Mouse (Mus musculus): ENCODE measurements at regions not wholly inside any gene's neighbourhood (a gene's known extent, or its start where the extent isn't known, plus 50 kb on each side); places are given as distances from the start of the nearest gene placed in this dataset.

DNA sequence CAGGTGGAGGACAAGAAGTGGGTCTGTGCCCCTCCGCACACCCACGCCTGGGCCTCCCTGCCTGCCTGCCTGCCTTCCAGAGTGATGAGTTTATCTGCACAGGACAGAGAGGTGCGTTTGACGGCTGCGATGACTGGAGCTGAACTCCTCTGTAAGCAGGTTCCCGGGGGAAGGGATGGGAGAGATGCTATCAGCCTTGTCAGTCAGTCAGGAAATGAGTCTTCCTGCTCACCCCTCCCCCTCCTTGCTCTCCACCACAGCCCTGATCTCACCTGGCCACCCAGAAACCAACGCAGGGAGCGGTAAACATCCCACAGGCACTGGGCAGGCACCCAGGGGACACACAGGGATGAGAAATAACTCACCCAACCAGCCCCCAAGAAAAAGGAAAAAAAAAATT, 69.5 kb upstream of the Nectin1 start:
- WGBS, result 29% methylated on average over 8 of the region's 8 CpGs
- no peak for DNase-seq (ENCODE audit: low read depth, low spot score)

DNA sequence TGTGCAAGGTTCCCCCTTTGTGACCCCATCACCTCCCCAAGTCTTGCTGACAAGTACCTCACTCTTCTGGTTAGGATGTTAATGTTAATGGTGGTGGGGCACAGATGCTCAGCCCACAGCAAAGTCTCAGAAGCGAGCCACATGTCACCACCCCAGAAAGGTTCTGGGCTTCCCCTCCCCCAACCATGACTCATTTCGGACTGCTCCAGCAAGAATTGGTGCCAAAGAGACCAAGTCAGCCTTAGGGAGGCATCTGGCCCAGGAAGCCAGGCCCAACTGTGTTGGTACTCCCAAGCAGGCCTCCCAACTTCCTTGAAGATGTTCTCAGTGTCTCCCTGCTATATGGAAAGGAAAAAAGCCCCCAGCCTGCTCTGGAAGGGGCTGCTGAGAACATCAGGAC, 67.8 kb upstream of the Nectin1 start:
- WGBS, result 55% methylated on average over 2 of the region's 2 CpGs
- no peak for DNase-seq (ENCODE audit: low read depth, low spot score)

DNA sequence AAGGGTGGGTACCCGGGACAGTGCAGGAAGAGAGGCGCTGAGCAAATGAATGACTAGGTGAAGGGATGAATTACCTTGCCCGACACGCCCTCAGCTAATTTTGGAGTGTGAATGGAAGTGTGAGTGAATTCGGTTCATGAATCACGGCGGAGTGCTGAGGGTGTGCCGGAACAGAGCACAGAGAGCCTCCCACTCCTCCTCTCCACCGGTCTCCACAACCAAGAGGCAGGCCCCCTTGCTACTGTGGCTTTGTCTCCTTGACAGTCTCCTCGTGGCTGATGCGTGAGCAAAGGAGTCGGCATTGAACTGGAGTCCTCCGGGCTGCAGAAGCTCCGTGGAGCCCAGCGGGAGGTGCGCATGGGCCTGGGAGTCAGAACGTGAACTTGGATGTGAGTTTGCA, 64.5 kb upstream of the Nectin1 start:
- DNase-seq (ENCODE audit: low read depth, low spot score), result no peak
- 22% methylated on average over 17 of the region's 17 CpGs for WGBS

- WGBS, result 57% methylated on average over 3 of the region's 3 CpGs
- DNase-seq (ENCODE audit: low read depth, low spot score), result no peak
These were observed 62.5 kb upstream of the Nectin1 start for GRCm38 (mm10) chr9:43681317-43681716.

GRCm38 (mm10) chr9:43682102-43682501, 61.7 kb upstream of the Nectin1 start:
- 47% methylated on average over 5 of the region's 5 CpGs for WGBS
- no peak for DNase-seq (ENCODE audit: low read depth, low spot score)

GRCm38 (mm10) chr9:43684596-43684995, 59.2 kb upstream of the Nectin1 start:
- DNase-seq (ENCODE audit: low read depth, low spot score), result no peak
- 81% methylated on average over 5 of the region's 5 CpGs for WGBS

- WGBS, result 81% methylated on average over 1 of the region's 1 CpGs
- no peak for DNase-seq (ENCODE audit: low read depth, low spot score)
These were observed 51.8 kb upstream of the Nectin1 start for GRCm38 (mm10) chr9:43692015-43692414.

DNA sequence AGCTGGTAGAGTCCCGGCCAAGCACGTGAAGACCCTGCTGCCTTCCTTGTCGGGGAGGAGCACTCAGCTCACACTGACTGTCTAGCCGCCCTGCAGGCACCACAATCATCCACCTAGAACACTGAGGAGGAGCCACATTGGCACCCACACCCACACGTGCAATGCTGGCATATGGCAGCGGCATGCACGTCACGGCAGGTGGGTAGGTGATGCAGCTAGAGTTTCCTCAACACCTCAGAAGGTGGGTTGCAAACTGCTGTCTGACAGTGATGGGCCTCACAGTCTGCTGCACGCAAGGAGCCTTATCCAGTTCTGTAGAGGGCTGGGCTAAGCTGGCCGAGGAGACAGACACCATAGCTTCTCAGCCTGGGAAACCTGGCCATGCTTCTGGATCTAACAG, 51.2 kb upstream of the Nectin1 start:
- no peak for DNase-seq (ENCODE audit: low read depth, low spot score)
- 83% methylated on average over 10 of the region's 10 CpGs for WGBS
